Mouse (Mus musculus) liver (tissue): Measurements from ENCODE around the gene Rbm12.
A peak's percentile ranks its signal among the peaks of the same experiment; 100 is the strongest.
"Not testable (repeated sequence)": the region's sequence is repeated elsewhere in the genome, so short reads cannot be mapped to it uniquely, and the experiment has no call there.

Source experiments
- DNase-seq: peaks from one replicate; pipeline ENCODE4 v3.0.0-alpha.2; 2020; ENCODE audit warnings: mixed read lengths

The Rbm12 gene

DNA sequence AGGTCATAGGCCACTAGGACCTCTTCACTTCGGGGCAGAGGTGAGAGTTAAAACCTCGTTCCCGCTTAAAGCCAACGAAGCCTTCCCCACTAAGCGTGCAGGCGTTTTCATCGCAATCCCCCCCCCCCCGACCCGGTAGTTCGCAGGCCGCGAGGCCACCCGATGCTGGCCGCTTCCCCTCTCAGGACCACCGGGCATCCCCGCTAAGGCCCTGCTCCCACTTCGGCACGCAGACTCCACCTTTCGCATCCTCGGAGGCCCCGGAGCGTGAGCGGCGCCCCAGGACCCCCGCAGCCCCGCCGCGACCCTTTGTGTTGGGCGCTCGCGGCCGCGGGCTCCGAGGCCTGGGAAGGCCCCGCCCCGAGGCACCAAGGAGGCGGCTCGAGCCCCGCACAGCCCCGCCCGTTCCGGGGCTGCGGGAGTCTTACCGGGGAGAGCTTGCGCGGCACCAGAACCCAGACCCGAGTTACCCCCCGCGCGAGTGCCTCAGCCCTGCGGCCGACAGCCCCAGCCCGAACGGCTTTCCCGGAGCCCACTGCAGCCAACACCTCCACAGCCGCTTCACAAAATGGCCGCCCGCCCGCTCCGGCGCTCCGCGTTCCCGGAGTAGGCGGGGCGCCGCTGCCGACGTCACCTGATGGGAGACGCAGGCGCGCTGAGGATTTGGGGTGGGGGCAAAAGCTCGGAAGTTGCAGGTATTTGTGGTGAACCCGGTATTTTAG lies at the start of gene Rbm12, which contains the start of gene Cpne1:
Rbm12 (minus strand) TSS at position 621 of the 722 bp plus-strand sequence.
Cpne1 (minus strand) TSS at position 608 of the 722 bp plus-strand sequence.
- peak; percentile 91 for DNase-seq

DNA sequence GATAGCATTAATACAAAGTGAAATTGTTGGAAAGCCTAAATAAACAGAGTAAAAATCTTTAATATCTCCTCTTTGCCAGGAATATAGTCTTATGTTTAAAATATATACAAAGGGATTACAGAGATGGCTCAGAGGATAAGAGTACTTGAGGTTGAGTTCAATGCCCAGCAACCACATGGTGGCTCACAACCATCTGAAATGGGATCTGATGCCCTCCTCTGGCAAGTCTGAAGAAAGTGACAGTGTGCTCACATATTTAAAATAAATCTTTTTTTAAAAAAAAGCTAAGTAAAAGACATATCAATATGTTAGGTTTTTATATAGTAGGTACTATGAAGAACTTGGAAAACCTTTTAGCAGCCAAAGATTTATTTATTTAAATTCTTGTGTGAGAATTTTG lies 39.8 kb upstream of the Rbm12 start:
- DNase-seq, result no peak

DNA sequence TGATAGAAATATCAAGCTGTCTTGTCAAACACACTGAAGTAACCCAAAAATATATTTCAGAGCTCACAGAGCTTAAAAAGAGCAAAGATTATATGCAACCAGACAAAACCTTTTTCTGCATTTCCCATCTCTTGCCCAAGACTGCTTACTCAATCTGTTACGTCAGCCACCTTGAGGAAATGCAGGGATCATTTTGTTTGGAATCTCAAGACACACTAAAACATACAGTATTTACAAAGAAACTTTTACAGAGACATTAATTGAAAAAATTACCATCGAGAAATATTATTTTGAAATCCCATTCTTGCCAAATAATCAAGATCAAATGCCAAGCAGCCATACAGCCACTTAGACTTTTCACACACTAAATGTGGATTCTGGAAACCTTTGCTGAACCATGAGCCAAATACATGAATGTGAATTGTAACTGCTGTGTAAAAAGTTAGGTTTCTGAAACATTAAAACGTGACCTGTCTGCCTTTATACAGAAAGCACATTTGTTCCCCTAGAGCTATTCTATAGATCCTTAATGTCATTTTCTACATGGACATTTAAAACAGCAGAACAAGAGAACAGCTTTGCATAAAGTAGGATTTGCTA lies 35.6 kb upstream of the Rbm12 start:
- no peak for DNase-seq

DNA sequence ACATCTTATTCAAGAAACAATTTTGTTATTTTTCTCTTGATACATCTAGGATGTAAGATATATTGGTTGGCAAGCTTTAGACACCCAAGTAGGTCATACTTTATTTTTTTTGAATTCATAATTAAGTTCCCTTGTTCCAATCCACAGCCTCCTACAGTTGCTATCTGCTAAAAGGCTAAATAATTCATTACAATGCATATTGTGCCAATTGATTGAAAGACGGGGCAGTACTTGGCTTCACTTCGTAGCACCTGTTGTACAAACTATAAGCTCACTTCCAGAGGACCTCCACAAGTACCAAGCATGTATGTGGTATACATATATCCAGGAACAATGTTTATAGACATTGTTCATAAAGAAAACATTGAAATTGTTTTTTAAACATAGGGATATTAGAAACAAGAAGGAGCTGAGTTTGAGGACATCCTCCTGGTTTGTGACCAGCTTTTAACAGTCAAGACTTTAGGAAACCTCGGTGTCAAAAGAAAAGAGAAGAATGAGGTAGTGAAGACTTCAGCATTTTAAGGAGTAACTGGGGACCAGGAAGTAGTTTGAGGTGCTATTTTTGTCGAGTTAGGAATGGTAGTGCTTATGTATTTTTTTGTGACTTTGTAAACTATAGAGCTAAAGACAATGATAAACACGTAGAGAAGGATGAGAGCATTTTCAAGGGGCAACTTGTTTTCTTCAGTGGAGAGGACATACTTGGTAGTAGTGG lies 34.7 kb upstream of the Rbm12 start:
- no peak for DNase-seq

DNA sequence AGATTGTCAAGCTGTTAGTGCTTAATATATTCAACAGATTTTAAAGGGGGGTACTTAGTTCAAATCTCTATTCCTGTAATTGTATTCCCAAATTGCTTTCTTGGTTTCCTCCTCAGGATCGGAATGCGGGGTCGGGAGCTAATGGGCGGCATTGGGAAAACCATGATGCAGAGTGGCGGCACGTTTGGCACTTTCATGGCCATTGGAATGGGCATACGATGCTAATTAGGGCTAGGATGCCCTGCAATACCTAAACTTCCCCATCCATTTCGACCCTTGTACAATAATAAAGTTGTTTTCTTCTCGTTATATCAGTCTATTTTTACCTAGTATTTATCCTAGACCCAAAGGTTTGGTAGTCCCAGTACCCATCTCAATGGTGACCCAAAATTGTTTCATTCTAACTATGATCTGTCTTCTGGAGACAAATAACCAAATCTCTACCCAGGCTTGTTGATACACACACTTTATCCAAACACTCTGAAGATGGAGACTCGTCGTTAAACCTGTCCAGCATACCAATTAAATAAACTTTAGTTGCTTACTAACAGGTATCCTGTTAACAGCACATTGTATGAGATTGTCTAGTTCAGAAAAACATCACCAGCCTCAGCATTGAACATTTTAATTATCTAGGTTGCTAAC lies 33.8 kb upstream of the Rbm12 start:
- no peak for DNase-seq

DNA sequence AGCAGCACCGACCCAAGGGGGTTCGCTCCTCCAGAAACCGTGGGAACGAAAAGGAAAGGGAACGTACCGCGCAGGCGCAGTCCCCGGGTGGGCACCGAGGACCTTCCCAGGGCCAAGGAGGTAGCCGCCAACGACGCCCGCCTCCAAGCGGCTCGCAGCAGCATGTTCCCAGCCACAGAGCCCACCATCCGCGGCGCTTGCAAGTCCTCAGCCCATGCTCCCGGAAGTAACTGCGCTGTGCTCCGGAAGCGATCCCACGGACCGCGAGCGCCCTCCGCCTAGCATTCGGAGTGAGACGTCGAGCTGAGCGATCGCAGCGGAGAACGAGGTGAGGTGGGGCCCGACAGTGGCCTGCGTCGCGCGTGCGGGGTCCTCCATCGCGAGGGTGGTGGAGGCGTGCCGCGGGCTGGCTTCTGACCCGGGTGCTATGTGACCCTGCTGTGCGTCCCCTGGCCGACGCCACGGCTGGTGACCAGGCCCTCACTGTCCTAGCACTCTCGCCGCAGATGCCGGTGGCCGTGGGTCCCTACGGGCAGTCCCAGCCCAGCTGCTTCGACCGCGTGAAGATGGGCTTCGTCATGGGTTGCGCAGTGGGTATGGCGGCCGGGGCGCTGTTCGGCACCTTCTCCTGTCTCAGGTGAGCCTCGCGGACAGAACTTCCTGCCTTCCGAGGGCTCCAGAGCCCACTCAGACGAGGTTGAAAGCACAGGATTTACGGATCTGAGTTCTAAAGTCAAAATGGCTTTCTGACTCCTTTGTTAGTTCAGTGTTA lies 32.4 kb upstream of the Rbm12 start, which contains the start of the genes Romo1 and Nfs1:
Romo1 (plus strand) TSS at position 87 of the 772 bp plus-strand sequence.
Nfs1 (minus strand) TSS at position 234 of the 772 bp plus-strand sequence.
- peak; percentile 91 for DNase-seq

DNA sequence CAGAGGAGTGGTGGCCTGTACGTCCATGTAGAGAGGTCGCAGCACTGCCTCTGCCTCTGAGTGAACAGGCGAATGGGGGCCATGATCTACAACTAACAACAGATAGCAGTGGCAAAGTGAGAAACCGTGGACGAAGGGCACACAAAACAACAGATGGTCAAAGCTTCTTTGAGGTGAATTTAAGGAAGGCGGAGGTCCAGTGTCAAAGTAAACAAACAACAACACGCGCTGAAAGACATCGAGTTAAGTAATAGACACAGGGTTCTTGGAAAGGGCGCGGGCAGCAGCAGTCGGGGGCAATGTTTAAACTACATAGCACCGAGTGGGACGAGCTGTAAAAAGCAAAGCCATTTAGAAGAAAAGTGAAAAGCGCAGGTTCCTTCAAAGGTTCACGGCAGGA lies 31.6 kb upstream of the Rbm12 start:
- peak; percentile 17 for DNase-seq

DNA sequence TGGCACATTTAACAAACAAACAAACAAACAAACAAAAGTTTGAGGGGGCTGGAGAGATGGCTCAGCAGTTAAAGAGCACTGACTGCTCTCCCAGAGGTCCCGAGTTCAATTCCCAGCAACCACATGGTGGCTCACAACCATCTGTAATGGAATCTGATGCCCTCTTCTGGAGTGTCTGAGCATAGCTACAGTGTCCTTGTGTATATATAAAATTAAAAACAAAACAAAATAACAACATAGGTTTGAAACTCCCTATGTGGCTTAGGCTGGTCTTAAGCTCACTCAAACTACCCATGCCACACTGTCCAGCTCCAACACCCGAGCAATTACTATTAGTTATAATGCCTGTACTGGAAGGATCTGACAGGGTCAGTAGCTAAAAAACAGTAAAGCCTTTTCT lies 31.0 kb upstream of the Rbm12 start:
- DNase-seq, result no peak

DNA sequence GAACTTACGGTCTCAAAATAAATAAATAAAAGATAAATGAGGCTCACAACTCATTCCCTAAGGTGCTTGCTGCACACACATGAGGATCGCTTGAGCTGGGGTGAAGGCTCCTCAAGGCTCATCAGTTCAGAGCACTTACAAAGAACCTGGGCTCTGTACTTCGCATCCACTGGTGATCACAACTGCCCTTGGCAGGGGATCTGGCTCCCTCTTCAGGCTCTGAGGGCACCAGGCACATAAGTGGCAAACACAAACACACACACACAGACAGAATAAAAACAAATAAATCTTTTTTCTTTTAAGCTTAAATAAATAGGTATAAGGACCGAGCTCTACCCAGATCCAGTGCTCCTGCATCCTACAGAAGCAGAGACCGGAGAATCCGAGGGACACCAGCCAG lies 23.9 kb upstream of the Rbm12 start:
- DNase-seq, result no peak

DNA sequence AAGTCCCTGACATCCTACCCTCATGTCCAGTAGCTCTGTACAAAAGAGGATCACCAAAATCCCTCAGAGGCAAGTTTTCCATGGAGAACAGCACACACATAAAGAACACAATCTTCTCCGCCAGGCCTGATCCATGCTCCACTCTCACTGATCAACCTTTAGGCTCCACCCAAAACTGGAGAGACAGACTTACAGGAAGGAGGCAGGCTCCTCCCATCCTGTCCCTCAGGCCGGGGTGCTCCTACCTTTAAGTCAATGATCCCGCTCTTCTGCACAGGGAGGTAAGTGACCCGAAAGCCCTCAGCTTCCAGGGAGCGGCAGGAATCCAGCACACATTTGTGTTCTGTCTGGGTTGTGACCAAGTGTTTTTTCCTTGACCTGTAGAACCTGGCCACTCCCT lies 22.4 kb upstream of the Rbm12 start:
- DNase-seq, result no peak

DNA sequence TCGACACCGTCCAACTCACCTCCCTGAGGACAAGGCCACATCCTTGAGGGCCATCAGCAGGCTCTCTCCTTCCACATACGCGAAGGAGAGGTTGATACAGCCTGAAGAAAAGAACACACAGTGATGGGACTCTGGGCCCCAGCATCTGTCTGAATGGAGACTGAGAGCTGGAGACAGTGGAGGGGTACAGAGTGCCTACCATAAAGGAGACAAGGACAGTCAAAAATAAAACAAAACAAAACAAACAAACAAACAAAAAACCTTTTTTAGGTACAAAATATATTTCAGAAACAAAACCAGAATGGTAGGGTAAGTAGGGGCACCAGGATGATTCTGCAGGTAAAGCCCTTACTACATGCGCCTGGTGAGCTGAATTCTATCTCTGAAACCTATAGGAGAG lies 15.2 kb upstream of the Rbm12 start, which contains the start of gene Gm28036:
Gm28036 (minus strand) TSS at position 101 of the 400 bp plus-strand sequence.
- DNase-seq, result no peak

DNA sequence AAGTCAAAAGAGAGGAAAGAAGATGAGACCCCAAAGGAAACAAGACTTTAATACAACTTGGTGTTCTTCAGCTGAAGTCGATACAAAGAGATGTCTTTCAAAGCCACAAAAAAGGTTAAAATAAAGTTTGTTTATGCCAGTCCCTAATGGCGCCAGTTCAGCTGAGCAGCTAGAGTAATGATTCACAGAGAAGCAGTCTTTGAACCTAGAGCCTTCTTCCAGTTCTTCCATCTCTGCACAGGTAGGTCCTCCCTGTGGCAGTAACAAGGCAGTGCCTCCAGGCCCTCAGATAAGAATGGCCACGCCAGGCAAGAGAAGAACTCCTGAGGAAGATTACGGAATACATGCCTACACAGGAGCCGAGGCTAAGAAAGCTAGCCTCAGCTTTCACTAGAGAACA lies 12.0 kb upstream of the Rbm12 start:
- no peak for DNase-seq

DNA sequence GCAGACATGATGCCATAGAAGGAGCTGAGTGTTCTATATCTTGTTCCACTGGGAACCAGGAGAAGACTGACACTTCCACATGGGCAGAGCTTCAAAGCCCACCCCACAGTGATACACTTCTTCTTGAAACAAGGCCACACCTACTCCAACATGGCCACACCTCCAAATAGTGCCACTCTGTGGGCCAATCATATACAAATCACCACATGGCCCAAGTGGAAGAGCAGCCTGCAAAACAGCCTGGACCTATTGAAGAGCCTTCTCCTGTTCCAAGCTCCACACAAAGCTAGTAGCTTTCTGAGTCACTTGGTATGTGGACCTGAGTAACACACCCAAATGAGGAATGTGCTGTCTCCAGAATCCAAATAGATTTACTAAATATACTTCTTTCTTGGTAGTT lies 7.8 kb upstream of the Rbm12 start:
- no peak for DNase-seq

DNA sequence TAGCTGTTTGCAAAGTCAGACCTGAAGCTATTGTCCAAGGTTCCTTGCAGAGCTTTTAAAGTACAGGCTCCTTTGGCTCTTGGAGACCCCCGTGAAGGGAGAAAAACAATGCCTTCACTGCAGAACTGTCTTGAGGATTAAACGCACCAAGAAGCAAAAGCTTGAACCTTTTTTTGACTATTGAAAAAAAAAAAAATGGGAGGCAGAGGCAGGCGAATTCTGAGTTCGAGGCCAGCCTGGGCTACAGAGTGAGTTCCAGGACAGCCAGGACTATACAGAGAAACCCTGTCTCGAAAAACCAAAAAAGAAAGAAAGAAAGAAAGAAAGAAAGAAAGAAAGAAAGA lies 274 bp upstream of the Rbm12 start:
- DNase-seq, result not testable (repeated sequence)

DNA sequence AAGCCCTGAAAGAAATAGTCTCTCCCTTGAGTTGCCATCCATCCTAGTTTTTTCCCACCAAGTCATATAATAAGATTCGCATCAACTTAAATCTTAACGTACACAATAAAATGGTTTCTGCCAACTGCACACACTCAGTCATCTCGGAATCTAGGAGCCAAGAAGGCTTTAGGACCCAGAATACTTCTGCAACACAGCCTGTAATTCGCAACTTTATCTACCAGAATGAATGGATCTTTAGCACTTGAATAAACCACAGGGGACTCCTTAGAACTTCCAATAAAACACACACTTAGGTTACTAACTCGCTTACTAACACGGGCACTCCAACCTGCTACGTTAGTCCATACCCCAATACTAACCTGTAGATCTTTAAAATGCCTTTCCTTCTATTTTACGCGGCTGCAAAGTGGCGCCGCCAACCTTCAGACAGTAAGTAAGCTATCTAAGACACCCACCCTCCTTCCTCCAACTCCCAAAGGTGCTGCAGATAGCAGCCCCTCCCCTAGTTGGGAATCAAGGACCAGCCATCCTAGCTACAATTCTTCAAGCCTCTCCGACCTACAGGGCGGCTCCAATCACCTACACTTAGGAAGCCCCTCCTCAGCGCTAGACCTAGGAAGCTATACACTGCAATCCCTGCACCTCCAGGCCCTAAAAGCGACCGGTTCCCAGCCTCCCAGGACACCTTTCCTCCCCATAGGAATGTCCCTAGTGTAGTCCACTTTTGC lies 986 bp downstream of the Rbm12 start:
- DNase-seq, result peak; percentile 48

DNA sequence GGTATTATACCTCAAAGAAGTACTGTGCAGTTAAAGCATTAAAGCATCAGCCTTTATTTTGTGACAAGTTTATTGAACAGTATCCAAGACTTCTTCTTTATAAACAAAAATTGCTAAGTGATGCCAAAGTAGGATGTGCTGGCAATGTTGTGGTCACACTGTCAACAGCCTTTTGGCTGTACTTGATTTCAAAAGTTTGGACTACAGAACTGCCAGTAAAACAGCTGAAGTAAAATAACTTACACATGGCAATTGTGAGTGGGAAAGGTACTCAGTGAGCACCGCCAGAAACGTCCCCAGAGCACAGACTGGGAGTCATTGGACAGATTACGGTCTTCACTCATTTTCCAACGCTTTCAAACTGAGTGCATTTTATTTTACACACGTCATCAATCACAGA lies 19.9 kb downstream of the Rbm12 start:
- DNase-seq, result no peak

DNA sequence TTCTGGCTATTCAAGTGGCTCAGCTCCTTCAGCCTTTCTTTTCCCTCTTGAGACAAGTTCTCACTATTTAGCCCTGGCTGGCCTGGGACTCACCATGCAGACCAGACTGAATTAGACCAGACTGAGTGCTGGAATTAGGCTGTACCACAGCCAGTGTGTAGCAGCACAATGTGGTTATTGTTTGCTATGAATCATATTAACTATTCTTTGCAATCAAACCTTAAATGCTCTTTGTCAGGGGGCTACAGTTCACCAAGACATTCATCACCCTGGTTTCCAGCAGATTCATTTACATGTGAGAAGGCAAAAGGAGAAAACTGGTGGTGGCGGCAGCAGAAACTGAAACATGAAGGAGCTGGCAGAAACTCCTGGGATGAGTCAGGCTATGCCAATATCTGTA lies 22.0 kb downstream of the Rbm12 start:
- DNase-seq, result no peak

DNA sequence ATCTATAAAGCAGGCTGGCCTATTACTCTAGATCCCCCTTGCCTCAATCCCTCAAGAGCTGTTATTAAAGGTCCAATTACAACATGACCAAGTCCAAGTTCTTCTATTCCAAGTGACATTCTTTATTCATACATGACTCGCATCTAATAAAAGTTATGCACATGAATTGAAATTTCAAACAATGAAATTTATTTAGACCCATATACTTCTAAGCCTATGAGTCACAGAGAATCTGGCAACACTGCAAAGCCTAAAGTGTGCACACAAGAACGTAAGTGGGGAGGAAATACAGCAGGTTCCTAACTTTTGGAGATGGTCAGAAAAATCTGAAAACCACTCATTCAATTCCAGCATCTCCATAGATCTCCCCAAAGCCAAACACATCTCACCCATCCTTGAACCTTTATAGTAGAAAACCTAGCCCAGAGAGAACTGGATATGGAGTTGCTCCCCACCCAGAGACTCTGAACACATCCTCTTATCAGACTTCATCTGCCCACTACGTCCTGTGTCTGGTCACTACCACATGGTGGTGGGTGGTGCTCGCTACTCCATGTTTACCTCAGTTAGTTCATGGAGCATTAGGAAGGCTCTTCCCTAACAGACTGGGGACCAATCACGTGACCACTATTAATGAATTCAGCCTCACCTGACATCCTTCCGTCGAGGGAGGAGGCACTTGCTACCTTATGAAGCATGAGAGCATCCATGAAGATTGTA lies 24.2 kb downstream of the Rbm12 start:
- DNase-seq, result no peak

DNA sequence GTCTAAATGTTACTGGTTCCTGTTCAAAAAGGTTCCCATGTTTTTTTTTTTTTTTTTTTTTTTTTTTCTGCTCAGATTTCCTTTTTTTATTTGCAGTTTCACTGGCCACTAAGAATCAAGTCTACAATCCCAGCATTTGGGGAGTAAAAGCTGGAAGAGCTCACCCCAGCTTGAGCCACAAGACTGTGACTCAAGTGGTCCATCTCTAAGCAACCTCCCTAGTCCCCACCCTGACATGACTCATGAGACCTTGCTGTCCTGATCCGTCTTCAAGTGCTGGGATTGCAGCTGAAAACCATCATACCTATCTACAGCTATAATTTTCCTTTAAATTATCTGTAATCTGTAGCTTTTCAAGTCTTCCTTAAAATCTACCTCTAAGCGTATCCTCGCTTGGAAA lies 27.2 kb downstream of the Rbm12 start:
- DNase-seq, result no peak

DNA sequence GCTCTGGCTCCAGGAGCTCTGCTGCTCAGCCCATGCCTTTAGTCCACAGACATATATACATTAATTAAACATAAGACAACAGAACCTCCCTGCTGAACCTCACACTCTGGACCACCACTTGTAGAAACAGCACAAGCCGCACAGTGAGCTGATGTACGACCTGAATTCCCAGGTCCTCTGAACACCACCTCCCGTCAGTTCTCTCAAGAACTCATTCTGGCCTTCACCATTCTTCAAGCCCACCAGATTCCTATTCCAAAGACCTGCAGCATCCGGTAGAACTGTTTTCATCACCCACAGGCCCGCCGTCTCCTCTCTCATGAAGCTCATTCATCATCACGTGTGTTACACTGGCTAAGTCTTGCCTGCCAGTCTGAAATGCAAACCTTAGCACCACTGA lies 31.4 kb downstream of the Rbm12 start:
- DNase-seq, result no peak

DNA sequence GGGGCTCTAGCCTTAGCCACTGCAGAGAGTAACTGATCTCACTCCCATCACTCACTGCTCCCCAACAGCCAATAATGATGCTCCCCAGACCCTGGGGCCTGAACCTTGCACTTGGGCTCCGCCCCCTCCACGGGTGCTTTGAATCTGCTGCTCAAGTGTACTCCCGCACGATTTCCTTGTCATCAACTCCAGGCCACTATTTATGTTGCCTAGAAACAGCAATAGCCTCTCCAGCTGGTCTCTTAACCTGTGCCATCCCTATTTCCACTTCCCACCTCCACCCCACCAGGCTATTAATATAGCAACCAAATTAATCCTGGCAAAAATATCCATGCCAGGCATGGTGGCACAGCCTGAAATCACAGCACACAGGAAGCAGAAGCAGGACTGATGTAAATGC lies 32.1 kb downstream of the Rbm12 start:
- no peak for DNase-seq
